Mouse (Mus musculus) embryonic stem cell, embryonic (primary cell): ENCODE measurements at regions not wholly inside any gene's neighbourhood (a gene's known extent, or its start where the extent isn't known, plus 50 kb on each side); places are given as distances from the start of the nearest gene placed in this dataset.
"Not testable (repeated sequence)": the region's sequence is repeated elsewhere in the genome, so short reads cannot be mapped to it uniquely, and the experiment has no call there.

Experiments
- CTCF ChIA-PET, 4 experiments: fragments of 300-600 bp in 2 of 4; fragments of 350-600 bp in 2 of 4; sonication (Branson Sonifier 250); formaldehyde crosslinking; loops; one replicate each; lab custom pipeline; 2022; ENCODE audit warnings: inconsistent platforms in 2 of 4; lab: Charles Lee
- POLR2A ChIA-PET, 4 experiments: fragments of 300-600 bp in 2 of 4; fragments of 350-600 bp in 2 of 4; sonication (Branson Sonifier 250); formaldehyde crosslinking; loops; one replicate each; lab custom pipeline; 2022; ENCODE audit warnings: antibody characterized with exemption in 4 of 4, inconsistent platforms in 1 of 4; lab: Charles Lee

DNA sequence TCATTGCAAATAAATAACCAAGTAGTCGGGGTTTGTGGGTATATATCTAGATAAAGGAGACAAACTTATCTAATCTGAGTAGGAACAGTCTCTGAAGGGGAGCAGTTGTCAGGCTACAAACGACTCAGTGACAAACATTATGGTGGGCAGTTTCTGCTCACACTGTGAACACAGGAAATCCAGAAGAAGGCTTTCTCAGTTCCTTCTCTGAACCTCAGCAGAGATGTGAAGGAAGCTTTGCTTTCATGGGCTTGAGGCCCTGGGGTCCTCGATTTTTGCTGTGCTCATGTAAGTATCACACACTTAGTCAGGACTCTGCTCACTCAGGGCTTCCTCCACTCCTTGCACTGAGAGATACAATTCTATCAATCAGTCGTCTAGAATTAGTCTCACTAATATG lies 994.7 kb upstream of the Foxg1 start:
- ChIA-PET CTCF (no interaction called here), POLR2A (no interaction called here)

DNA sequence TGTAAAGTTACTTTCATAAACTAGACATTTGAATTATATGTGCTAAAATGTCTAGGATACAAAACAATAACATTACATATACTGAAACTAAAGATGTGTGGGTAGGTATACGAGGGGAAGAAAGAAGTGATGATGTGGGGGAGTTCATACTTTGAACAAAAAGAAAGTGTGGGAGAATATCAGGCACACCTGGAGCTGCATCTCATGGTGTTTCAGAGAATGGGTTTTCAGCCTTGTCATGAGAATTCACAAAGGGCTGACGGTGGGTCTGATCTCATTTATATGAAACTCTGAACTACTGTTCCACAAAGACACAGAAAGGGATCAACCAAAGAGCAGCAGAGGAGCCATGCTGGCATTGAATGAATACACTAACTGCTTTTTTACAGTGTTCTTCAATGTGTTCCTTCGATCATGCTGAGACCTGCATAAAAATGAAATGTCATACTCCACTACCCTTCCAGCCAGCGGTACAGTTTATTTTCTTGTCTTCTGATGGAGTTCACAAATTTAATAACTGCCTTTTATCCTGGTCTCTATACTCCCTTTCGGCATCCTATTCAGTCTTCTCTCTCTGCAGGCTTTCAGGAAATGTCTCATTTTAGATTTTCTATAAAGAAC lies 994.2 kb upstream of the Foxg1 start:
- POLR2A ChIA-PET = no interaction called here
- CTCF ChIA-PET = no interaction called here

DNA sequence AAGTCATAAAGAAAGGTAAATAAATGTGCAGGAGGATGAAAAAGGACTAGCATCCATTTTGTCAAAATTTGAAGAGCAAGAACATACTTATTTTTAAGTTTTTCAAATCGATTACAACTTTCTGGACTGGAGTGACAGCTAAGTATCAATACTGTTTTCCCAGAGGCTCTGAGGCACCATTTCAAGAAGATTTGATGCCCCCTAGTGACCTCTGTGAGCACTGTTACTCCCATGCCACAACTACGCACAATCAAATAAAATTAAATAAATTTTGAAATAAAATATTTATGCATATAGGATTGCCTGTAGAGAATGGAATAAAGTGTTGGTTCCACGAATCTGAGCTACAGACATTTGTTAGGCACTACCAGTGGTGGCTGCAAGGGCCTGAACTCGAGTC lies 991.5 kb upstream of the Foxg1 start:
- CTCF ChIA-PET = no interaction called here
- POLR2A ChIA-PET = no interaction called here

DNA sequence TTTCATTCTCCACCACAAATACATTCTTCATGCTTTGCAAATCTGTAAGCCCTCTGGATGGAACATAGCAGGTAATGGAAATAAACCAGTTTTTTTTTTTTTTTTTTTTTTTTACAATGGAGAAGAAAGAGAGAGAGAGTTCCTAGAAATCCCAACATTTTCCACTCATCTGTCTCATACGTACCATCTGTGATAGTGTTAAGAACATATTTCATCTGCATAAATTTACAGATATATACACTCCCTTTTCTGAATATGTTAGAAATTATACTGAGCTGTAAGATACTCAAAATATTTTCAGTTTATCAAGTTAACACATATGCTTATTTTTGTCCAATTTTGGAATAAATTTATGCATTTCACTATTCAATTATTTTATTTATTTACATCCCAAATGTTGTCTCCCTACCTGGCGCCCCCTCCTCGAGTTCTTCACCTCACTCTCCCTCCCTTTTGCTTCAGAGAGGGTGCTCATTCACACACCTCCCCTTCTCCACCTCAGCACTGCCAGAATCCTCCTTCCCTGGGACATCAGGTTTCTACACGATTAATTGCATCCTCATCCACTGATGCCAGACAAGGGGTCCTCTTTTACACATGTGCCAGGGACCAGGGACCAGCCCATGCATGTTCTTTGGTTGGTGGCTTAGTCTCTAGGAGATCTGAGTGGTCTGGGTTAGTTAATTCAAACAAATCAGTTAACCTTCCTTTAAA lies 943.0 kb upstream of the Foxg1 start:
- CTCF ChIA-PET = no interaction called here
- POLR2A ChIA-PET = no interaction called here

DNA sequence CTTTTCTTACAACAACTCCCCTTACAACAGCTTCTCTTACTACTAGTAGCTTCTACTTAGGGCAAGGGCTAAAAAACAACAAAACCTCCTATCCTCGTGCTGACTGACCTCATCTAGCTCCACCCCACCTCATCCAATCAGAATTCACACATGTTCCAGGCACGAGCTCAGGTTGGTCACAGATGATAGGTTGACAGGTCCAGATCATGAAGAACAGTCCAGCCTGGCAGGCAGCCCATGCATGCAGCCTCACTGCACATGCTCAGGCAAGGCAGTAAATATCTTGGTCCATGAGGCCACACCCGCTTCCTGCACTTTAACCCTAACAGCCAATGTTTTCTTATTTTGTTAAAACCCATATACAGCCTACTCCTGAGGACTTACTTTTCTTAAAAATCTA lies 933.7 kb upstream of the Foxg1 start:
- POLR2A ChIA-PET, CTCF ChIA-PET: not testable (repeated sequence)

DNA sequence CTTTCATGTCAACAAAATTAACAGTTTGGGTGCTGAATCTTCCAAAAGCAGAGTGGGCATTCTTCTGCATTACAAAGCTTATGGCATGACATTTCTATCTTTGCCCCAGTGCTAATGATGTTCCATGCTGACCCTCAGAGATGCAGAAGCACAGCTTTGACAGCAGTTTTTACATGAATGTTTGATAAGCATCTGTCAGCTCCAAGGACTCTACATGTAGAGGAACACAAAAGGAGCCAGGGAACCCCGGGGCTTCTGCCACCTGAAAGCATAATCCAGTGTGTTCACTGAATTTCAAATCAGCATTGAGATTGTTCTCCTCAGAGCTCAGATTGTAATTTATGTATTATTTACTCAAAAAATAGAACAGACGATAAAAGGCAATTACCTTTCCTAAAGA lies 920.1 kb upstream of the Foxg1 start:
- ChIA-PET POLR2A (no interaction called here), CTCF (no interaction called here)

DNA sequence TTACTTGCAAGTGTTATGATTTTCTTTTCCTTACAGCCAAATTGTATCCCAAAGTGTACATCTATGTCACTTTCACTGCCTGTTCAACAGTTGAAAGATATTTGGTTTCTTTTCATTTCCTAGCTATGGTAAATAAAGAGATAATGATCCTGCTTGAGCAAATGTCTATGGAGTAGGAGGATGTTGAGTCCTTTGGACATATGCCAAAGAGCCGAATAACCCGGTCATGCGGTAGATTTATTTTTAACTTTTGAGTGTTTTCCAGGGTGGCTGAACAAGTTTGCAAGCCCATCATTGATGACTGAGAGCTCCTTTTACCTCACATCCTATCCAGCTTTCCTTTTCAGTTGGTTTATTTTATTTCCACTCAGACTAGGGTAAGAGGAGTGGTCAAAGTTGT lies 881.7 kb upstream of the Foxg1 start:
- CTCF ChIA-PET = no interaction called here
- POLR2A ChIA-PET = no interaction called here

DNA sequence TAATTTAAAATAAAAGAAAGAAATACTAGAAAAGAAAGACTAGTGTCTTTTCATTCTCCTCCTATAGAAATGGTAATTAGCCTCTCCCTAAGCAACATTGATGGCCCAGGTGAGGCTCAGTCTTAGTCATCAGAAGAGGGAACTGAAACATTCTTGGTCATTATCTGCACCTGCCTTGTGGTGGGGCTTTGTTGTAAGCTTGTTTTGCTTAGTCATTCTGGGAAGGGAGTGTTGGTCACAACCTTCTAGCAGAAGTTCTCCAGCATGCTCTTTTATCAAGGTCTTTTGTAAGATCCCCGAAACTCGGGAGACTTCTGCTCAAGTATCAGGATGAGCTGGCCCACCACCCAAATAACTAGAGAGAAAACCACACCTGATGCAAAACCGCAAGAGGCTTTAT lies 870.9 kb upstream of the Foxg1 start:
- CTCF ChIA-PET = no interaction called here
- POLR2A ChIA-PET = interaction anchor here in 1 of 4 experiments (0.6 kb wide), 1 partner anchor 338 kb away, joined by 3 read pairs; no protein-coding TSS in a partner anchor

DNA sequence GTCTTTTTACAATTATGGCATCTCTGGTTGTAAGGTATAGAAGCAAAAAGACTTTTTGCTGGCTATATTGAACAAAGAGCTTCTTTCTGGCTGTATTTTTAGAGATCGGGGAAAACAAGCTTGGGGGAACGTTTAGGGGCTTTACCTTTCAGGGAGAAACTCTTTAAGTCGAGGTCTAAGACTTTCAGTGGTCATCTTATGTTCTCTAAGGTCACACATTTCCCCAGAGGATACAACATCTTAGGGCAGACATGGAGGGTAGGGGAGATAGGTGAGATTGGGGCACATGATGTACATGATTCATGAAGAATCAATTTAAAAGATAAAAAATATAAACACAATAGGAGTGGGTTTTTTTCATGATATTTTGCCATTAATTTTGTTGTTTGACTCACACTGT lies 870.2 kb upstream of the Foxg1 start:
- ChIA-PET POLR2A (interaction anchor here in 1 of 4 experiments (0.6 kb wide), 1 partner anchor 337 kb away, joined by 3 read pairs; no protein-coding TSS in a partner anchor), CTCF (no interaction called here)

DNA sequence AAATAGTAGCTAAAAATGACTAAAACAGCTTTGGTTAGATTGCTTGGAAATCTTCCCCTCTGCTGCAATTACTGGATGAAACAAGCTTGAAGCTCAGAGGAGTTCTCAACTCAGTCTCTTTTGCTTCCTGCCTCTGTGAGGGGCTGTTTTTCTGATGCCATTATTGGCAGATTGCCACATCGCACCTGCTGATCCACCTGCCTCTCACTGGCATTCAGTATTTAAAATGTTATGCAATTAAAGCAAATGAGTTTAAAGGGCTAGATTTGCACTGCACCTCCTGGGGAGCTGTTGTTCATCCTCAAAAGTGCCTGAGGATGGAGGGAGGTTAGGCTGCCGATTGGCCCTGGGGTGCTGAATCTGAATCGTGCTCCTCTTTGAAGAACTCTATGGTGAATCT lies 860.5 kb upstream of the Foxg1 start:
- POLR2A ChIA-PET = no interaction called here

DNA sequence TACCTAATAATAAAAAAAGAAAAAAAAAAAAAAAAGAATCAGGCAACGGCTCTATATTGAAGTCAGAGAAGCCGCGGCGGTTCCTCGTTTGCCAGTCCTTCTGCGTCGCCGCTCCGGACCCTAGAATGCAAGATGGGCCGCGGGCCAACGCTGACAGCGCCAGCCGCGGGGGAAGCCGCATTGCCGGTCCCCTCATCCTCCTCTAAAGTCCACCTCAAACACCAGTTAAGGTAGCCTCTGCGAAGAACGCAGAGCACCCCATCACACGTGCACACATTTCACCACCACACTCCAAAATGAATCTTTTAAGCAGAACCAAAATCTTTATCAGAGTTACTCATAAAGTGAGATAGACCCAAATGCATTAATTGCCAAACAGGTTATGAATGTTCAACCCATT lies 822.8 kb upstream of the Foxg1 start:
- CTCF ChIA-PET = not testable (repeated sequence)
- POLR2A ChIA-PET = interaction anchor here in 1 of 4 experiments (0.6 kb wide), 1 partner anchor 1285 kb away, joined by 3 read pairs; no protein-coding TSS in a partner anchor

More for the DNA sequence above, 860.5 kb upstream of the Foxg1 start:
- CTCF ChIA-PET = no interaction called here

DNA sequence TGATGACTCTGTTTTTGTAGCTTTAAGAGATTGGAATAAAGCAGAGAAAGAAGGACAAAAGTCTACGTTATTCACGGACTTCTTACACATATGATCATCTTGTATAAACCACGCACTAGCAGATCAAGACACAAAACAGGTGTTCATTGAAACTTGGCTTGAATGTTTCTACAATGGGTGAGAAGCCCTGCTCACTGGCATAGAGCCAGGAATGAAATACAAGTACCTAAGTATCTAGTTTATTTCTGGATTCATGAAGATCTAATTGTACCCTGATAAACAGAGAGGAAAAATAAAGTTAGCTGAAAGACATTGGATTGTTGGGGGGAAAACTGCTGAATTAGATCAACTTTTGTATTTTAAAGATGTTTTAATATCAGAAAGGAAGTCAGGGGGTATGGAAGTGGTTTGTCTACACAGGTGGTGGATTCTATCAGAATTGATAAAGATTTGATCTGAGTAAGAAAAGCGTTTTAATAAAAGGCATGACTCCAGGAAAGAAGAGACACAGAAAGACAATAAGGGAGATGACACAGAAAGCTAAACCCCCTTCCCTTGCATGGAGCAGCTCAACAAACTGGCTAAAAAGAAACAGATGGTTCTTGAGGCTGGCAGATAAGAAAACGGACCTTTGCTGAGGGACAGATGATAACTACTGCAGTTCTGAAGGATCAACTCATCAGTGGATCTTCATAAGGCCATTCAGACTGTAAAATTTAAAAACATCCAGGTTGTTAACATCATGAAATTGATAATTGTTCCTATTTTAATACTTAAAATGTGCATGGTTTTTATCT lies 777.9 kb upstream of the Foxg1 start:
- ChIA-PET POLR2A (no interaction called here), CTCF (no interaction called here)

DNA sequence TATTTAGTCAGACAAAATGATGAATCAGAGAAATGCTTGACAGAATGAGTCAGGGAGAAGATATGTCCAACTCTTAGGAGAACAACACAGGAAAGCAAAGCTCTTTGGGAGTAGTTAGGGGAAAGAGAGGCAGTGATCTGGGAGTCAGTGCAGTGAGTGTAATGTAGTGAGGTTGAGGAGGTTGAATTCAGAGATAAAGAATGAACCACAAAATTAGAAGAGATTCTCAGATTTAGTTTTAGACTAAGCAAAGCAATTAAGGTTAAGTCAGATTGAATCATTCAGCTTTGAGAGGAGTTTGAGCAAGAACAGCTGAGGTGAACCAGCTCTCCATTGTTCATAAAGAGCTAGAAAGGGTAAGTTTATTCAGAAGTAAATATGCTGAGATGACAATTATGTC lies 777.0 kb upstream of the Foxg1 start:
- POLR2A ChIA-PET = no interaction called here
- CTCF ChIA-PET = interaction anchor here in 2 of 4 experiments (0.5 to 0.6 kb wide), 2 partner anchors 54 to 163 kb away, joined by 3 read pairs; no protein-coding TSS in a partner anchor

DNA sequence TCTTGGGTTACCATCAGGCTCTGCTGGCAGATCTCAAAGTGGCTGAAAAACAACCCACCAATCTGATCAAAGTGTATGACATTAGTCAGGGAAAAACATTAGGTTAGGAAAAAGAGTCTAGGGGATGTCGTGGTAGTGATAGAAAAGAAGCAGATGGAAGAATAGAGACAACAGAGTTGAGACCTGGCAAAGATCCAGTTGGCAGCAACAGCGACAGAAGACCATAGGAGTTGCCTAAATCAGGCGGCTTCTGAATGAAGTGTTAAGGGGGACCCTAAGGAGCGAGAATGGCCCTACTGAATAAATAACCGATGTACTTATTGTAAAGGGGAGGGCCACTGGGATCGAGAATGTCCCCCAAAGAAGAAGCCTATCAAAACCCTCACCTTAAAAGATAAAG lies 773.1 kb upstream of the Foxg1 start:
- ChIA-PET POLR2A (no interaction called here), CTCF (no interaction called here)

DNA sequence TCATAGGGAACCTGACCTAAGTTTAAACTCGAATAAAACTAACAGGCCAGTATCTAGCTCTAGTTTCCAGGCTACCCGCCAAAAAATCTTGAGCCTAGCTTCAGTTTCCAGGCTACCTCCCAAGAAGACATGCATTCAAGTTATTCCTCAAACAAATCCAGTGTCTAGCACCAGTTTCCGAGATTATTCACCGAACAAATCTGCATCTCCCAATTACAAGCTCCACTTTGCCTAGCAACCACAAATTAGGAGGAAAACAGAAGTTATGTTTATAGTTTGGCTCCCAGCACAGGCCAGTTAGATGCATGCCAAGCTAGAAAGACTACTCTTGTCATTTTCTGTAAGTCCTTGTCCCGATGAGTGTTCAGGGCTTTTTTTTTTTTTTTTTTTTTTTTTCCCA lies 770.4 kb upstream of the Foxg1 start:
- POLR2A ChIA-PET = no interaction called here

DNA sequence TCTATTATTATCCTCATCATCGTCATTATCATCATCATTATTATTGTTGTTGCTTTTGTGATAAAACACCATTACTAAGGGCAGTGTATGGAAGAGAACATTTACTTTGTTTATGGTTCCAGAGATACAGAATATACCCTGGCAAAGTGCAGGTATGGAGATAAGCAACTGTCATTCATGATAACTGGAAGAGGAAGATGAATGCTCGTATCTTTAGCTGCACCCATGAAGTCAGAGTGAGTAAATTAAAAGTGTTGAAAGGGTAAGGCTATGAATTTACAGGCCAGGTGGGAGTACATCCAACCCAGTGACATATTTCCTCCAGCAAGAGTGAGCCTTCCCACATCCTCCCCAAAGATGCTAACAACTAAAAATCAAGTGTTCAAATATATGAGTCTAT lies 766.1 kb upstream of the Foxg1 start:
- POLR2A ChIA-PET = no interaction called here
- CTCF ChIA-PET = no interaction called here

More for the DNA sequence above, 770.4 kb upstream of the Foxg1 start:
- CTCF ChIA-PET = no interaction called here

DNA sequence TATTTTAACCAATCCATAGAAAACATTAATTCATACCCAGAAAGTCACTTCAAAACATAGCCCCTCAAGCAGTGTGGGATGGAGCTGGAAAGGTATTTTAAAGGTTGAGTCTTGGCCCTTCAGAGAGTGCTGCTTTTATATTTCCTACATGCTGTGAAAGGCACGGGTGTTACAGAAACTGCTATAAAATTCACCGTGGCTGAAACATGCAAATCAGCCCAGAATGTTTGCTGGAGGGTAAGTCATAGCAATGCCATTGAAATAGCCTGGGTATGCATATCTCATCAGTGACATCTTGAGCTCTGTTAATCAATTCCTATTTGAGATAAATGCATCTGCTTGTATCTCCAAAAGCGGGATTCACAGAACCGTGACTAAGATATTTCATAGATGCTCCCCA lies 748.9 kb upstream of the Foxg1 start:
- POLR2A ChIA-PET = no interaction called here
- CTCF ChIA-PET = no interaction called here

DNA sequence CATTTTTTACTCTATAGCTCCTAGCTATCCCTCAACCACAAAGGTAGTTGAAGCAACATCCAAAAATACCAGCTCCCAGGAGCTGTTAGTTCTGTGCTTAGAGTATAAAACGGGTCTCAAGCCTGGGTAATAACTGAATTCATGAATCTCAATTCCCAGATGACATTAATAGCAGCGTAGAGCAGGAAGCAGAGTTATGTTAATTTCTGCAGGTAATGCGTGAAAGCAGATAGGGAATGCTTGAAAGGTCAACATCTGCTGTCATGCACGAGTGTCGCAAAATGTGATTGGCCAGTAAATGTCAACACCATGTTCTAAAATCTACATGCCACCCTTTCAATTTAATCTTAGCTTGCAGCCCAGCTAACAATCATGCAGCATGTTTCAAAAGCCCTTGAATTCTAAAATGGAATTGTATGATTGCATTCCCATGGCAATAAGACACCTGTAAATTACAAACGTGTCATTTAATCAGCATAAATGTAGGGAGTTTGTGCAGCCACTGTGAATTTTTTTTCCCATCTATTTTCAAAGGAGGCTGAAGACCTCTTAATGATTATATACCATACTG lies 747.7 kb upstream of the Foxg1 start:
- POLR2A ChIA-PET = no interaction called here
- CTCF ChIA-PET = no interaction called here

DNA sequence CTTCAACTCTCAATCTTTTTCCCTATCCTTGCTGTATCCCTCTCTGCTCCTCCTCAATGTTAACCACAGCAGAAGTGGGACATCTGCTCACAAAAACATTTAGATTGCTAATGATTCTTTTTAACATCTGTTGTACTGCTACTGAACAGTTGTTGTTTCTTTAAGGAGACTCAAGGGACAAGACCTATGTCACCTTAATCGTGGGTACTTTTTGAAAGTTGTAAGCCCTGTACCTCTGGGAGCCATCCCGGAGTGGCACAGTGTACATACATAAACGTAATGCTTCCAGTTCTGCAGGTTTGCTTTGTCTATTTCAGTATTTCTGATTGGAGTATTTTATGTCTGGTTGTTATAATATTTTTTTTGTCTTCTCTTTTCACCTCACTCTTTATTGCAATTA lies 740.5 kb upstream of the Foxg1 start:
- ChIA-PET CTCF (no interaction called here), POLR2A (no interaction called here)

DNA sequence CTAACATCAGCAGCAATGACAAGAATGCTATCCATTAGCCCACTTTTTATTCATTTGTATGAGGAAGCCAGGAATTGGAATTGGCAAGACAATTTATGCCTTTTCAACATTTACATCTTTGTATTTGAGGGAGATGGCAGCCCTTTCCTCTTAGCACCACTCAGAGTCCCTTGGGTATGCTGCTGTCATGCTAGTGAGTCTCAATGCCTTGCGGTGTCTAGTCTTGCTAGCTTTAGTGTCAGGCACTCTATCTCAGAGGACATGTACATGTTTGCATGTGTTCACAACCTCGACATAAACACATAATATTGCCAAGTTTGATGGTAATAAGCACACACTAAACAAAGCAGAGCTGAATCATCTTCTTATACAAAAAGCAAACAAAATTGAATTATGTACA lies 737.3 kb upstream of the Foxg1 start:
- ChIA-PET POLR2A (no interaction called here), CTCF (no interaction called here)
